Mouse (Mus musculus): Measurements from ENCODE around the gene Lamb1.

DNA sequence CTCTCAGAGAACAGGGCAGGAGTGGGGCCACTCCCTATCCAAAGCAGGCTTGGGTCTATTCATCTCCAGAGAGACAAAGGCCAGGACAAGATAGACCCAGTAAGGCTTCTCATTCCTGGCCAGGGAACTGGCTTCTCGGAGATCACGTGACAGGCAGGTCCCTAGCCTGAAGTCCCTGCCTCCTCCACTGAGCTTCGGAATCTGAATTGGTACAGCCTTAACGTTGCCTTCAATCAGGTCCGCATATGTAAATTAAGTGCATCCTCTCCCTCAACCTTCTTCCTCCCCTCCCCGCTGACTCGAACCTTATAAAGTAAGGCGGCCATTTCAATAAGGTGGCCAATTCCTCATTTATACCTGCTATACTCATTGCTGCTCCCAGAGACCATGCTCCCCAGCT, 39.6 kb upstream of the Lamb1 start:
- TF ChIP-seq POLR2A (IDR thresholded peaks at IDR 0.05; ENCODE audit: control insufficient read depth, extremely low read depth, insufficient read depth, low read length, poor library complexity) = no peak
- no peak for TF ChIP-seq CTCF (IDR thresholded peaks at IDR 0.05; ENCODE audit: borderline replicate concordance, control insufficient read depth, extremely low read depth, insufficient read depth, low read length, poor library complexity)

Data from thymus, adult 2 months (tissue).